ENCODE assay signal across 8 mouse cellular contexts in genomic region chr4:133370298-133371274, GRCm38 (mm10). TPM values are rescaled to one million over a fixed set of nuclear protein-coding genes. Genes with fewer than 3 reads are reported as not detected.
DNase-seq lines count a peak whose midpoint lies in the region; ATAC-seq and TF ChIP-seq lines count a peak whose summit lies in the region.

No protein-coding gene starts in this region.

- H3K9ac ChIP-seq in forebrain, embryonic 12.5 days: peak overlapping the region; percentile 94
- peak overlapping the region; percentile 95 for H3K9ac ChIP-seq in liver, embryonic 13.5 days

- H3K4me1 ChIP-seq in lung, adult 2 months (ENCODE audit: control insufficient read depth, insufficient read depth, low read length): peaks cover 29% of the 10 kb centered on the region
- peaks cover 4% of the 10 kb centered on the region; the same call in 1 of the 2 replicates for H3K4me1 ChIP-seq in bone marrow, adult 2 months (ENCODE audit: control insufficient read depth, insufficient read depth, low read length)
- peaks cover 48% of the 10 kb centered on the region for H3K4me1 ChIP-seq in forebrain, embryonic 12.5 days
- H3K4me1 ChIP-seq in liver, embryonic 13.5 days (replicated peaks): peaks cover 60% of the 10 kb centered on the region

- 48% methylated on average over 22 of the region's 22 CpGs for WGBS in lung, adult 2 months
- WGBS in bone marrow, adult 2 months: 34% methylated on average over 22 of the region's 22 CpGs
- 75% methylated on average over 22 of the region's 22 CpGs for WGBS in forebrain, embryonic 12.5 days
- 48% methylated on average over 22 of the region's 22 CpGs for WGBS in liver, embryonic 13.5 days (ENCODE audit: insufficient replicate concordance)

- peak overlapping the region; percentile 92 for H3K4me3 ChIP-seq in lung, adult 2 months (replicated peaks; ENCODE audit: extremely low read depth, low read depth, low read length)
- H3K4me3 ChIP-seq in bone marrow, adult 2 months (replicated peaks; ENCODE audit: control insufficient read depth, low read depth, low read length): peak overlapping the region; percentile 90
- H3K4me3 ChIP-seq in forebrain, embryonic 12.5 days (replicated peaks): peak overlapping the region; percentile 84
- H3K4me3 ChIP-seq in liver, embryonic 13.5 days (replicated peaks): peak overlapping the region; percentile 88

- H3K4me2 ChIP-seq in forebrain, embryonic 12.5 days: peak overlapping the region; percentile 81
- H3K4me2 ChIP-seq in liver, embryonic 13.5 days: peak overlapping the region; percentile 90

- no peak for DNase-seq in lung, adult 2 months
- no peak for DNase-seq in lung, postnatal 25 days (ENCODE audit: low spot score)
- peak; percentile 71 for DNase-seq in liver, embryonic 13.5 days
- no peak for DNase-seq in right cerebral cortex, postnatal 4 days
- DNase-seq in layer of hippocampus, adult 9-10 months (ENCODE audit: low spot score): no peak
- no peak for DNase-seq in urinary bladder, postnatal 36 days (ENCODE audit: low spot score in 2 of 2)

- H3K27me3 ChIP-seq in forebrain, embryonic 12.5 days: no peaks in the 10 kb centered on the region
- H3K27me3 ChIP-seq in liver, embryonic 13.5 days: no peaks in the 10 kb centered on the region

- ATAC-seq in forebrain, embryonic 12.5 days (ENCODE audit: low FRiP score): no peak
- ATAC-seq in liver, embryonic 13.5 days (ENCODE audit: low read depth): peak; percentile 18; the same call in 1 of the 2 replicates

- no peak for TF ChIP-seq POLR2A in lung, adult 2 months (IDR thresholded peaks at IDR 0.05; ENCODE audit: borderline replicate concordance, extremely low read depth, low read depth, low read length)
- no peak for TF ChIP-seq POLR2A in bone marrow, adult 2 months (IDR thresholded peaks at IDR 0.05; ENCODE audit: borderline replicate concordance, control insufficient read depth, low read depth, low read length)

- H3K9me3 ChIP-seq in forebrain, embryonic 12.5 days: no peaks in the 10 kb centered on the region
- no peaks in the 10 kb centered on the region for H3K9me3 ChIP-seq in liver, embryonic 13.5 days (replicated peaks)

- peaks cover 8% of the 10 kb centered on the region for H3K36me3 ChIP-seq in forebrain, embryonic 12.5 days (replicated peaks)
- H3K36me3 ChIP-seq in liver, embryonic 13.5 days: peaks cover 8% of the 10 kb centered on the region; the same call in 1 of the 2 replicates

- no peak for TF ChIP-seq CTCF in lung, adult 2 months (IDR thresholded peaks at IDR 0.05; ENCODE audit: insufficient read depth, low read length)
- TF ChIP-seq CTCF in bone marrow, adult 2 months (IDR thresholded peaks at IDR 0.05; ENCODE audit: control insufficient read depth, insufficient read depth, low read length): no peak

- H3K27ac ChIP-seq in bone marrow, adult 2 months (ENCODE audit: control insufficient read depth, insufficient read depth, low read depth, low read length, poor library complexity): no peak overlapping the region
- 0 out of 2 replicates have a peak overlapping the region, but pooled peaks have one; percentile 78 for H3K27ac ChIP-seq in forebrain, embryonic 12.5 days
- peak overlapping the region; percentile 85 for H3K27ac ChIP-seq in liver, embryonic 13.5 days

RNA-seq across cellular contexts. Expression of gene Slc9a1, which starts 1.1 kb away (rescaled TPM):
- 39.9 and 40.4 TPM in 2 replicates for polyA plus RNA-seq in lung, adult 2 months (2012; rRNA removed)
- polyA plus RNA-seq in bone marrow, adult 2 months (2011; ENCODE audit: insufficient read depth, insufficient read length, low replicate concordance, missing spikeins): 16.6 and 31.3 TPM in 2 replicates
- 7.2 and 8.3 TPM in 2 replicates for polyA plus RNA-seq in forebrain, embryonic 12.5 days (2016; fragmentation: Nextera tagmentation; extraction: Ambion mirVana)
- polyA plus RNA-seq in liver, embryonic 13.5 days (2015; fragmentation: Nextera tagmentation; extraction: Ambion mirVana): 2.7 and 3.1 TPM in 2 replicates

RNA-seq across cellular contexts. Expression of gene Wdtc1, which starts 17.3 kb away (rescaled TPM):
- 49.1 and 50.3 TPM in 2 replicates for polyA plus RNA-seq in lung, adult 2 months (2012; rRNA removed)
- 9.5 and 14.6 TPM in 2 replicates for polyA plus RNA-seq in bone marrow, adult 2 months (2011; ENCODE audit: insufficient read depth, insufficient read length, low replicate concordance, missing spikeins)
- 21.1 and 22.9 TPM in 2 replicates for polyA plus RNA-seq in forebrain, embryonic 12.5 days (2016; fragmentation: Nextera tagmentation; extraction: Ambion mirVana)
- polyA plus RNA-seq in liver, embryonic 13.5 days (2015; fragmentation: Nextera tagmentation; extraction: Ambion mirVana): 5.5 and 7.1 TPM in 2 replicates
